Mouse (Mus musculus) heart, adult 2 months (tissue): ENCODE measurements around the gene Prrc2a.

ENCODE experiments used
- CTCF ChIP-seq: fragments of 200-600 bp; IDR thresholded peaks from 2 replicates; pipeline ENCODE4 v1.8.1; 2022; ENCODE audit warnings: antibody characterized with exemption, mild to moderate bottlenecking, moderate library complexity
- POLR2A ChIP-seq: fragments of 200-500 bp; IDR thresholded peaks from 2 replicates; pipeline ENCODE4 v1.6.1; 2011; ENCODE audit warnings: mild to moderate bottlenecking, low read depth, low read length, control low read depth; ENCODE audit not compliant: insufficient read depth

DNA sequence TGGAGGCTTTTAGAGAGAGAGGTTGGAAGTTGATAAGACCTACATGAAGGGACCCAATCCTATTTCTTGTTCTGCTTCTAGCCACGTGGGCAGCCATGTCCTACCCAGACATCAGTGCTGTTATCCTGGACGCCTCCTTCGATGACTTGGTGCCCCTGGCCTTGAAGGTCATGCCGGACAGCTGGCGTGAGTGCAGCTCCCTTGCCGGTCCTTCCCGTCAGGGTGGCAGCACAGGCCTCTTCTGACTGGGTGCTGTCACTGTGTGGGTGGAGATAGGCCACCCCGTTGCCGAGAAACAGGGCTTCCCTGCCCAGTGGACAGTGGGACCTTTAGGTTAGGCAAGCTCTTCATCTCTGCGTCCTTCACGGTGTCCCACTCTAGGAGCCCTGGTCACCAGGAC lies 63.5 kb downstream of the Prrc2a start:
- TF ChIP-seq CTCF (no peak), POLR2A (no peak)
